Mouse (Mus musculus) lung, embryonic 14.5 days (tissue): ENCODE results near the gene H2-DMb1. TPM values are rescaled to one million over a fixed set of nuclear protein-coding genes. Genes with fewer than 3 reads are reported as not detected.
A peak's percentile ranks its signal among the peaks of the same experiment; 100 is the strongest.

Experiments used
- ATAC-seq: fragments of 200-750 bp; cut with Nextera tagmentation; 2 replicates; pipeline ENCODE4 v1.8.0; 2017; ENCODE audit warnings: mild to moderate bottlenecking, moderate TSS enrichment, moderate library complexity; ENCODE audit not compliant: insufficient read depth
- DNase-seq: peaks from one replicate; pipeline ENCODE4 v3.0.0-alpha.2; 2015
- H3K27ac ChIP-seq: fragments of 300-500 bp; sonication (generic); 2 replicates; pipeline ENCODE4 v1.5.1; 2014; ENCODE audit warnings: low read depth, mild to moderate bottlenecking, moderate library complexity
- H3K27me3 ChIP-seq: fragments of 300-500 bp; sonication (generic); 2 replicates; pipeline ENCODE4 v1.6.1; 2014; ENCODE audit warnings: low read length, control low read depth; ENCODE audit not compliant: insufficient read depth
- H3K36me3 ChIP-seq: fragments of 300-500 bp; sonication (generic); 2 replicates; pipeline ENCODE4 v1.6.1; 2014; ENCODE audit warnings: control low read depth; ENCODE audit not compliant: insufficient read depth
- H3K4me1 ChIP-seq: fragments of 300-500 bp; sonication (generic); 2 replicates; pipeline ENCODE4 v1.6.1; 2014; ENCODE audit warnings: antibody characterized with exemption, control low read depth; ENCODE audit not compliant: insufficient read depth
- H3K4me2 ChIP-seq: fragments of 300-500 bp; sonication (generic); 2 replicates; pipeline ENCODE4 v1.6.1; 2014; ENCODE audit warnings: mild to moderate bottlenecking
- H3K4me3 ChIP-seq: fragments of 300-500 bp; sonication (generic); 2 replicates; pipeline ENCODE4 v1.5.1; 2014; ENCODE audit warnings: low read depth, low read length
- H3K9ac ChIP-seq: fragments of 300-500 bp; sonication (generic); 2 replicates; pipeline ENCODE4 v1.6.1; 2014
- H3K9me3 ChIP-seq: fragments of 300-500 bp; sonication (generic); 2 replicates; pipeline ENCODE4 v1.6.1; 2016; ENCODE audit warnings: low read depth, low read length, control low read depth
- CTCF ChIP-seq: IDR thresholded peaks from 2 replicates; pipeline ENCODE4 v1.5.1; 2016; ENCODE audit warnings: antibody characterized with exemption, low read depth
- WGBS: fragments of 180-500 bp; shearing (Covaris S2); extraction: QIAGEN DNeasy Blood & Tissue Kit; methylation state at CpG from one replicate; pipeline ENCODE4 v1.1.7; 2014; 5-methylcytosine and 5-hydroxymethylcytosine counted together
- polyA plus RNA-seq: library from polyadenylated mRNA; unstranded; fragments of >200 nt; fragmentation: Nextera tagmentation; extraction: Ambion mirVana; gene quantifications from 2 replicates; pipeline ENCODE4 v1.2.1, GENCODE M21; 2014

Gene H2-DMb1
- polyA plus RNA-seq, 1 experiment from 2014 or later, result 1.1 TPM

DNA sequence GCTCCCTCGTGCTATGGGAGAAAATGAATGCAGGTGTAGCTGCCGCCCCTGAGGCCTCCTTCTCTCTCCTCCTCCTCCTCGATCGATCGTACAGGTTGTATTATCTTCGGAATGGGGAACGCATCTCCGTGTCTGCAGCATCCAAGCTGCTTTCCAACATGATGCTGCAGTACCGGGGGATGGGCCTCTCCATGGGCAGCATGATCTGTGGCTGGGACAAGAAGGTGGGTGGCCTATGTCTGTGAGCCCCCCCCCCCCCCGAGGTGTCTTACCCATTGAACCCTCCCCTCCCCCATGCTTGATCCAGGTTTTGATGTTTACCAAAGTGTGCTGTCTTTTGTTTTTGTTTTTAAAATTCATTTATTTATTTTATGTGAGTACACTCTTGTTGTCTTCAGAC lies 47.2 kb downstream of the H2-DMb1 start:
- H3K9me3 ChIP-seq, result no peaks in the 10 kb centered on the region
- H3K4me2 ChIP-seq, result no peak overlapping the region
- peaks cover 46% of the 10 kb centered on the region for H3K27me3 ChIP-seq
- no peaks in the 10 kb centered on the region for H3K4me1 ChIP-seq
- no peaks in the 10 kb centered on the region for H3K36me3 ChIP-seq
- H3K4me3 ChIP-seq, result no peak overlapping the region
- no peak for TF ChIP-seq CTCF
- WGBS, result 83% methylated on average over 10 of the region's 10 CpGs
- ATAC-seq, result no peak
- no peak for DNase-seq
- H3K9ac ChIP-seq, result no peak overlapping the region
- H3K27ac ChIP-seq, result no peak overlapping the region

DNA sequence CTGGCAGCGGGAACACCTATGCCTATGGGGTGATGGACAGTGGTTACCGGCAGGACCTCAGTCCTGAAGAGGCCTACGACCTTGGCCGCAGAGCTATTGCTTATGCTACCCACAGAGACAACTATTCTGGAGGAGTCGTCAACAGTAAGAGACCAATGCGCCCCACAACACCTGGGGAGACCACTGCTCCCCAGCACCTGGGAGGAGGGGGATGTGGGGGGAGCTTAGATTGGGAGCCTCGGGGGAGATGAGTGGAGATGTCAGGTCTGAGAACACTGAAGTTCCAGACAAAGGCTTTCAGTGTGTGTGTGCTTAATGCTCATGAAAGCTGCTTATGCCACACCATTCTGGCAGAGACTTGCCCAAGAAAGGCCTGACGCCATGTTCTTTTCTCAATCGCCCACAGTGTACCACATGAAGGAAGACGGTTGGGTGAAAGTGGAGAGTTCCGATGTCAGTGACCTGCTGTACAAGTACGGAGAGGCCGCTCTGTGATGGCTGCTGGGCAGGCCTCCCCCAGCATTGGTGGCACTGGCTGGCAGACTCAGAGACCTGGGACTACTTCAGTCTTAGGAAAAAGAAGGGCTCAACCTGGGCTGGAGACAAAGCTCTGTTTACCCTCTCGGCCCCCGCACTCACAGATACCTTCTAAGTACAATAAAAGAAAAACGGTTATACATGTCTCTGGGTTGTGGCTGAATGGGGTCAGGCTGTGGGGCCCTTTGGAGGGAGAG lies 48.1 kb downstream of the H2-DMb1 start:
- no peaks in the 10 kb centered on the region for H3K4me1 ChIP-seq
- peaks cover 46% of the 10 kb centered on the region for H3K27me3 ChIP-seq
- no peak for TF ChIP-seq CTCF
- 83% methylated on average over 16 of the region's 16 CpGs for WGBS
- ATAC-seq, result no peak
- no peak overlapping the region for H3K4me2 ChIP-seq
- H3K36me3 ChIP-seq, result no peaks in the 10 kb centered on the region
- DNase-seq, result no peak
- H3K27ac ChIP-seq, result no peak overlapping the region
- H3K9me3 ChIP-seq, result no peaks in the 10 kb centered on the region
- no peak overlapping the region for H3K4me3 ChIP-seq
- H3K9ac ChIP-seq, result no peak overlapping the region

DNA sequence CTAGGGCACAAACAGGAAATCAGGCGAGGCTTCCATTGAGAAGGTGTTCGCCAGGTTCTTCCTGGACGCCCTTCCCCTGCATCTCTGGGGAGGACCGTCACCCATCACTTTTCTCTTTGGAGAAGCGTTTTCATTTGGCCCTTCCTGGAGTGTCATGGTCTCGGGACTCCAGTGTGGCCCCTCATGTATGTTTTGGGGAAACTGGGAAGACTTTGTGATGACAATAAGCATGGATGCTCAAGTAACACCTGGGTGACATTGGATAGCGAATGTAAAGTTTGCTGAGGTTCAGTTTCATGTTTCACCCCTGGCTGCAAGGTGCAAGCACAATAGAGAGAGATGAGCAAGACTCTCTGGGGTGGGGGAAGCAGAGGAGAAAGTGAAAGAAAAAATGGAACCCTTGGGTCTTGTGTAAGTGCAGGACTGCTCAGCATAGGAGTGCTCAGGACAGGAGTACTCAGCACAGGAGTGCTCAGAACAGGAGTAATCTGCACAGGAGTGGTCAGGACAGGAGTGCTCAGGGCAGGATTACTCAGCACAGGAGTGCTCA lies 48.7 kb downstream of the H2-DMb1 start:
- WGBS, result 57% methylated on average over 7 of the region's 7 CpGs
- H3K27me3 ChIP-seq, result peaks cover 40% of the 10 kb centered on the region

DNA sequence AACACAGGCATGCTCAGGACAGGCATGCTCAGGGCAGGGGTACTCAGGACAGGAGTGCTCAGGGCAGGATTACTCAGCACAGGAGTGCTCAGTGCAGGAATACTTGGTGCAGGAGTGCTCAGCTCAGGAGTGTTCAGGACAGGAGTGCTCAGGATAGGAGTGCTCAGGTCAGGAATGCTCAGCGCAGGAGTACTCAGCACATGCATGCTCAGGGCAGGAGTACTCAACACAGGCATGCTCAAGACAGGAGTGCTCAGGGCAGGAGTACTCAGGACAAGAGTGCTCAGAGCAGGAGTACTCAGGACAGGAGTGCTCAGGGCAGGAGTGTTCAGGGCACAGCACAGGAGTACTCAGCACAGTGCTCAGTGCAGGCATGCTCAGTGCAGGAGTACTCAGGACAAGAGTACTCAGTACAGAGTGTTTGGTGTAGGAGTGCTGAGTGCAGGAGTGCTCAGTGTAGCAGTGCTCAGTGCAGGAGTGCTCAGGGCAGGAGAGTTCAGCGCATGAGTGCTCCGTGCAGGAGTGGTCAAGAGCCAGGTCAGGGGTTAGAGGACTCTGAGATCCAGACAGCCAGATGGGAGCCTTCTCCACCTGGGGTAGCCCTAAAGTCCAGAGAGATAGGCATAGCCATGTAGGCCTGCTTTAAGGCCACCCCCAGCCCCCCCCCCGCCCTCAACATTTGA lies 50.0 kb downstream of the H2-DMb1 start:
- Histone ChIP-seq H3K36me3 (no peaks in the 10 kb centered on the region), H3K27ac (no peak overlapping the region), H3K4me1 (no peaks in the 10 kb centered on the region), H3K9ac (no peak overlapping the region), H3K4me3 (no peak overlapping the region), H3K27me3 (peaks cover 31% of the 10 kb centered on the region), H3K4me2 (no peak overlapping the region), H3K9me3 (no peaks in the 10 kb centered on the region)
- no peak for TF ChIP-seq CTCF
- no peak for DNase-seq
- 70% methylated on average over 4 of the region's 4 CpGs for WGBS
- ATAC-seq, result no peak

More for the DNA sequence above, 48.7 kb downstream of the H2-DMb1 start:
- no peaks in the 10 kb centered on the region for H3K4me1 ChIP-seq
- H3K36me3 ChIP-seq, result no peaks in the 10 kb centered on the region
- H3K4me2 ChIP-seq, result no peak overlapping the region
- TF ChIP-seq CTCF, result no peak
- DNase-seq (no peak), ATAC-seq (no peak)
- no peak overlapping the region for H3K4me3 ChIP-seq
- no peaks in the 10 kb centered on the region for H3K9me3 ChIP-seq
- H3K9ac ChIP-seq, result no peak overlapping the region
- H3K27ac ChIP-seq, result no peak overlapping the region

DNA sequence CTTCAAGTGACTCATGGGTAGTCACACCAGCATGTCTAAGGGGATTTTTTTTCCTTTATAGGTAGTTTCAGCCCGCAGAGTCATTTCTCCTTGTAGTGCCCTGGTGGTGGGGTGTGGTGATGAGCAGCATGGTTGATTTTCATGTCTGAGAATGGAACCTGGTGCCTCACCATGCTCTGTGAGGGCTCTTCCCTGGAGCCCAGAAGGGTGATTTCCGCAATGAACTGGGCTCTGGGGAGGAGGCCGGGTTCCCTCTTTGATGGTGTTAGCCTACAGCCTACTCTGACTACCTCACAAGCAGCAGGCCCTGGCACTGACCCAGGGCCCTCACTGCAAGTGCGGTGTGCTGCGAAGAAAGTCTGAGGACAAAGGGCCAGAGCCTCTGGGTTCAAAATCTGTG lies 50.6 kb downstream of the H2-DMb1 start, which contains the start of gene Tap2:
Tap2 (plus strand) TSS at position 84 of the 400 bp plus-strand sequence.
- Histone ChIP-seq H3K9ac (peak within 1 kb of the TSS; percentile 66), H3K9me3 (no peaks in the 10 kb centered on the region), H3K4me3 (peak within 1 kb of the TSS; percentile 69), H3K27me3 (peaks cover 26% of the 10 kb centered on the region), H3K4me1 (no peaks in the 10 kb centered on the region), H3K4me2 (peak within 1 kb of the TSS; percentile 93), H3K36me3 (no peaks in the 10 kb centered on the region), H3K27ac (no peak within 1 kb of the TSS)
- no peak for TF ChIP-seq CTCF
- no peak for ATAC-seq
- 65% methylated on average over 5 of the region's 5 CpGs for WGBS
- no peak for DNase-seq

DNA sequence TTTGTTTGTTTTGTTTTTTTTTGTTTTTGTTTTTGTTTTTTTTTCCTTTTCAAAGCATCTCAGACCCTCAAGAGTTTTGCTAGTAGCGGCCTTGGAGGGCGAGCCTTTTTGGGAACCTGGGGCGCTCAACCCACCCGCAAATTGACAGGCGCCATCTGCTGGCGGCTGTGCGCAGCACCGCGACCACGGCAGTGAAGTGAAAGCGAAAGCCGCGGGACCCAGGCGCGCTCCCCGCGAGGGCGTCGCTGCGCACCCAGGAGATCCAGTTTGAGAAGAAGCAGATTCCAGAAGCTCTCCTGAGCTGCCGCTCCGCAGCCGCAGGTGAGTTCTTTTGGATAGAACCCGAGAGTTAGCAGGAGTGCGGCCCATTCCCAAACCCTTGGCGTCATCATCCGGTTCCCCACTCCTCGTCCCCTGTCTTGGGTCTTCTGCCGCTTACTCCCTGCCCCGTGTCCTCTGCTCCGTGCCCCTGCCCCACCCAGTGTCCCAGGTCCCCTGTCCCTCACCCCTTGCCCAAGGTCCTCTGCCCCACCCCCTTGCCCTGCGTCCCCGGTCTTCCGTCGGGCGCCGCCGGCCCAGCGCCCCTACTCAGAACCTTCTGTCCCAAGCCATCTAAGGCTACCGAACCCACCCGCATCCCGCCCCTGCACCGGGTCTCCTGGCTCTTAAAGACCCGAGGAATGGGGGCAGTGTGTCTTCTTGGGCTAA lies 51.6 kb downstream of the H2-DMb1 start:
- peak; percentile 42; the same call in 1 of the 2 replicates for ATAC-seq
- Histone ChIP-seq H3K4me2 (peak overlapping the region; percentile 93), H3K4me3 (peak overlapping the region; percentile 69), H3K27ac (no peak overlapping the region), H3K36me3 (no peaks in the 10 kb centered on the region), H3K27me3 (peaks cover 17% of the 10 kb centered on the region; the same call in 1 of the 2 replicates), H3K9ac (peak overlapping the region; percentile 66), H3K4me1 (no peaks in the 10 kb centered on the region), H3K9me3 (no peaks in the 10 kb centered on the region)
- under 1% methylated on average over 44 of the region's 44 CpGs for WGBS
- DNase-seq, result peak; percentile 93
- peak; percentile 89 for TF ChIP-seq CTCF
